Mouse (Mus musculus) retina, embryonic 14.5 days (tissue): ENCODE results near the gene Zfp3.

Experiments
- DNase-seq: peaks from one replicate; pipeline ENCODE4 v3.0.0-alpha.2; 2015; ENCODE audit warnings: low spot score

The Zfp3 gene

DNA sequence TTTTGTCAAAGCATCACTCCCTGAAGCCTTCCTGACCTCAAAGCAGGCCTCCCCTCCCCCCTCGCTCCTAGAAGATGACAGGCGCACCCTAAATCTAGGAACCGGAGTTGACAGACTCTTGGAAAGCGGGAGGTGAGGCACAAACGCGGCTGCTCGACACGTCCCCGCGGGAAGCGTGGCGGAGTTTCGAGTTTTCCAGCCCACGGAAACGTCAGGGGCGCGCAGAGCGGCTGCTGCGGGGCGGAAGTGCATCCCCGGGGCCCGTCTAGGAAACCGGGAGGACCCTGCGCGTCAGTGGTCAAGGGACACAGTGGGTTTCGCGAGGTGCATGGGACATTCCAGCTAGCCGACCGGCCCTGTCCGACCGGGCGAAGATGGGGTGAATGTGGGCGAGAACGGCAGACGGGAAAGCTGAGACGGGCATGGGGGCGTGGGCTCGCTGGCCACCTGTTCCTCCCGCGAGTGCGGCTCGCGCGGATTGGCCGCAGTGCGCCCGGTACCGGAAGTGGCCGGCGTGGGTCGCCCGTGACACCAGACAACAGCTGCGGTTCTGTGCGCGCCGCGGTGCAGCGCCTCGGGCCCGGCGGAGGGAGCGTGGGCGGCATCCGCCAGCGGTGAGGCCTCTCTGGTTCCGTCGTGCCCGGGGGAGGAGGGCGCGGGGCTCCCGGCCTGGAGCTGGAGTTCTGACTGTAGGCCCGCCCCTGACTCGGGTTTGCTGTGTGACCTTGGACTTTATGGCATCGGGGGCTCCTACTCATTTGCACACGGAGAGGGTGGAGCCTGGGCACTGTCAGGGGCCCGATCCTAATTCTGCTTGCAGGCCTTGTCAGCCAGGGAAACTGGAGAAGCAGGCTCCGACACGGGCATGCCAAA is at the start of gene Zfp3:
TSS of gene Zfp3 (plus strand) at position 274 of the 873 bp plus-strand sequence.
- peak; percentile 76 for DNase-seq

DNA sequence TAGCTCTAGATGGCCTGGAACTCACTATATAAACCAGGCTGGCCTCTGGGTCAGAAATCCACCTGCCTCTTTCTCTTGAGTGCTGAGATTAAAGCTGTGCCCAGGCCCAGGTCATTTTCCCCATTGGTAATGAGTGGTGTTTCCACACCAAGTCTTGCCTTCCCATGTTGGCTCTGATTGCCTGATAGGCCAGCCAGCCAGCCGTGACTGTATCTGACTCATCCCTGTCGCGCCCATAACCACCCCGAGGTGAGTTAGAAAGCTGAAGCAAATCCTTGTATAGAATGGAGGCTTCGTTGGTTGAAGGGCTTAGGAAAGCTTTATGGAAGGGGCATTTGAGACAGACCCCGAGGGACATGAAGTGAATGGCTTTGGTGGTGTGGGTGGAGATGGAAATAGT is 48.2 kb upstream of the Zfp3 start:
- no peak for DNase-seq

DNA sequence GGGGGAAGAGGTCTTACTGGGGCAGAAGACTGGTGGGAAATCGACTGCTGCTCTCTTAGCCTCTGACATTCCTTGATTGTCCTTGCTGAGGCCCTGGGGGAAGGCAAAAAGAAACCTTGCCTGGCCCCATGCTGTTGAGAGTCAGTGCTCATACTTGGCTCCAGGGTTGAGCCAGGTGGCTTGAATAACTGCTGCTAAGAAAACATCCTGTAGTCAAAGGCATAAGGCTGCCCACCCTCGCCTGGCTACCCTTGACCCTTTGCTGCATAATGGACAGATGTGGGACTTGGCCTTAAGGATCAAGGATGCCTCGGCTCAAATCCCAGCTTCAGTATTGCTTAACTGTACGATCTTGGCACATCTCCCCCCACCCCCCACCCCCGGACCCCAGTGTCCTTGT is 45.5 kb upstream of the Zfp3 start:
- DNase-seq: no peak

DNA sequence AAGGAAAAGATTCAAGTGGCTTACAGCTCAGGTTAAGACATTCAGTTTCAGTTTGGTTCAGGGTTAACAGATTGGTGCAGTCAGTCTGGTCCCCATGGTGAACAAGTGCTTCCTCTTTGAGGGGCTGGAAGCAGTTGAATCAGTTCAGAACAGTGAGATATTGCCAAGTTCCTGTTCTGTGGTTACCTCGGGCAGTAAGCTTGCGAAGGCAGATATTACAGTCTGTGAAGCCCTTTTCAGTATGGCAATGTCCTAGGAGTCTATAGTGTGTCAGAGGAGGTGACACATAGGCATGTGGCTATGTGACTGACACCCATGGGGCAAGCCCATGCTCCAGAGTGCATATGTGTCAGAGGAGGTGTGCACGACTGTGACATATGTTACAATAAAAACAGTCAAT is 43.4 kb upstream of the Zfp3 start:
- DNase-seq: no peak

DNA sequence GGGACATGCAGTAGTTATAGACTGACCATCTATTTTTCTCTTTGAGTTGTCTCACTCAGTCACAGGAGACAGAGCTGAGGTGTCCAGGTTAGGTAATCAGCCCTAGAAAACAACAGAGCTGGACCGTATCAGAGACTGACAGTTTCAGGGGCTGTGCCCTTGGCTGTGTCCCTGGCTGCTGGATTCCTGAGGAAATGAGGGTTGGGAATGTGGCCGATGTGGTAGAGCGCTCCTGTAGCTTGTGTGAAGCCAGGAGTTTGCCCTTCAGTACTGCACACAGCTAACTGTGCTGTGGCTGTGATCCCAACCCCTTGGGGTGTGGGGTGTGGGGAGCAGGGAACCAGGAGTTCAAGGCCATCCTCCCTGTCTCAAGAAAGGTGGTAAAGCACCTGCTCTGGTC is 42.9 kb upstream of the Zfp3 start:
- DNase-seq: no peak

DNA sequence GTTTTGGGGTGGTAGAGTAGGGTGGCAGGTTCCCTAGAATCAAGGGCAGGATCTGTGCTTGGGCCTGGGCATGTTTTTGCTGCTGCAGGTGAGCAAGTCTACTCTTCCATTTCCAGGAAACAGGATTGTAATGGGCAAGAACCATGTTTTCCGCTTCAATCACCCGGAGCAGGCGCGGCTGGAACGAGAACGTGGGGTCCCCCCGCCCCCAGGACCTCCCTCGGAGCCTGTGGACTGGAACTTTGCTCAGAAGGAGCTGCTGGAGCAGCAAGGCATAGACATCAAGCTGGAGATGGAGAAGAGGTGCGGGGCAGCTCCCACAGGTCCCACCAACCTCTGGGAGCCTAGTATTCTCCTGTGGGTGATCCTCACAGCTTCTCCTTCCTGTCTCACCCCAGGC is 39.3 kb upstream of the Zfp3 start:
- DNase-seq: no peak

DNA sequence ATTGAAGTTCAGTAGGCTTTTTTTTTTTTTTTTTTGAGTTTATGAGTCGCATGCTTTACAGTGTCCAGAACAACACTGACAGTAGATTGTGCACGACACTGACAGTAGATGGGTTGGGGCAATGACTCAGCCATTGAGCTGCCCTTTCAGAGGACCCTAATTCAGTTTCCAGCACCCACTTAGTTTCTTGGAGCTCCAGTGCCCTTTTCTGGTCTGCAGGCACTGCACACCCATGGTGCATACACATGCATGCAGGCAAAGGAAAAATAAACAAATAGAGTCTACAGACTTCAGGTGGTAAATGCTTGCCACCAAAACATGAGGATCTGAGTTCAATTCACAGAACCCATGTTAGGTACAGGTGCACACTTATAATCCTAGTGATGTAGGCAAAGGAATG is 37.4 kb upstream of the Zfp3 start:
- DNase-seq: no peak

DNA sequence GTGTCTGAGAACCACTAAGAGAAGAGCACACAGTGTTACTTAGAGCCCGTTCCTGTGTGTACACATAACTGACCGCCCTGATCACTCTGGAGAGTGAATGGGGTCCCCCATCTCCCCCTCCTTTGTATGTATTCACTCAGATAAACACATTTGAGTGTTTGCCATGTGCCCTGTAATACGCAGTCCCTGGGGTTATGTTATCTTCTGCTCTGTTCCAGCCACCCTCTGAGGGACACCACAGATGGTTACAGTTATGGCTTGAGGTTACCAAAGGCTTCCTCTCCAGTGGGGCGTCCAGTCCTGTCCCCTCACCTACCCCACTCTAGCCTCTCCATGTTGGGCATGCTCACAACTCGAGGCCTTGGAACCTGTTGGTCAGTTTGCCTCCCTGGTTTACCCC is 36.6 kb upstream of the Zfp3 start:
- DNase-seq: no peak

DNA sequence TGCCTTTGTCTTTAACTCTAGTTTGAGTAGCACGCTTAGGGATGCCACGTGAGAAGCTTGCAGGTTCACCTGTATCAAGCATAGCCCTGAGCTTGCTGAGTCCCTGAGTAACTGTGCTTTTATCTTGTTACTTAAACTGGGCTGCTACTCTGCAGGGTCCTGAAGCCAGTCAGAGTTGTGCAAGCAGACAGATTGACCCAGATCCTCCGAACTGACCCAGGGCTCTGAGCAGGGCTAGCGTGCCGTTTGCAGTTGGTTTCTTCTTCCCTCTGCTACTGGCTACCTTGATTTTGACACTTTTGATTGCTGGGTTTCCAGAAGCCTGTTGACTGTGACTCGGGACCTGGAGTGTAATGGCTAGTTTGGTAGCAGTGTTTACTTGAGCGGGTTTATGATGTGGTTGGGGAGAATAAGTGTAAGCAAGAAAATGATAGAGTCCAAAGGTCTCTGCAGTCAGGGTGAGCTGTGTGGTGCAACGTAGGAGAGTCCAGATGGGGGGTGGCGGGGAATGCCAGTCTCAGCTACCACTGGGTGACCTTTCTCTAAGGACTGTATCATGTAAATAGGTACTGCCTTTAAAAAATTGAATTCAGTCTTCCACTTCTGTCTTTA is 33.5 kb upstream of the Zfp3 start:
- DNase-seq: no peak

DNA sequence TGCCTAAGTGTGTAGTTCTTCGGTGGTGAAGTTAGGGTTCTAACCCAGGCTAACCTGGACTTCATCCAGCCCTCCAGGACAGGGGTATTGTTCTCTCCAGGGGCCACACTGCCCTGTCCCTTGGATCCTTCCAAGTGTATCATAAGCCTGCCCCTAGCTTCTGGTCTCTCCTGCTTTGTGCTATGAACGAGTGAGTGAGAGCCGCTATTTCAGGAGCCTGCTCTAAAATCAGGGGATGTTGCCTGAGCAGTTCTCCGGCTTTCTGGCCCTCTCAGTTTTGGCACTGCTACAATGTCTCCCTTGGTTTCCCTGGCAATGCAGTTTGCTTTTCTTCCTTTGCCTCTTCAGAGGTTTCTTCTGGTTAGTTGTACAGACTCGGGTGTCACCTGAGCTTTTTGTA is 32.8 kb upstream of the Zfp3 start:
- no peak for DNase-seq

DNA sequence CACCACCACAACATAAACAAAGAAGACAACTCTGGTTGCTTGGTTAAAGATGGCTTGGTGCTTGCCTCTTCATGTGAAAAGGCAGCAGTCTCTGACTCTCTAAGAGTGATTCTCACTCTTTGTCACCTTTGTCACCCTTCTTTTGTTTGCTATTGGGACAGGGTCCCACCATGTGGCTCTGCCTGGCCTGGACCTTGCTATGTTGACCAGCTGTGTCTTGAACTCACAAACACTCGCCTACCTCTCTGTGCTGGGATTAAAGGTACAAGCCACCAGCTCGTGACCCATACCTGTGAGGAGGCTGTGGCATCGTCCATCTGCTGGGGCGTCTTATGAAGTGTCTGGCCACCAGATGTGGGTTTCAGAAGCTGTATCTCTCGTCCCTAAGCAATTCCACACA is 30.8 kb upstream of the Zfp3 start:
- no peak for DNase-seq

DNA sequence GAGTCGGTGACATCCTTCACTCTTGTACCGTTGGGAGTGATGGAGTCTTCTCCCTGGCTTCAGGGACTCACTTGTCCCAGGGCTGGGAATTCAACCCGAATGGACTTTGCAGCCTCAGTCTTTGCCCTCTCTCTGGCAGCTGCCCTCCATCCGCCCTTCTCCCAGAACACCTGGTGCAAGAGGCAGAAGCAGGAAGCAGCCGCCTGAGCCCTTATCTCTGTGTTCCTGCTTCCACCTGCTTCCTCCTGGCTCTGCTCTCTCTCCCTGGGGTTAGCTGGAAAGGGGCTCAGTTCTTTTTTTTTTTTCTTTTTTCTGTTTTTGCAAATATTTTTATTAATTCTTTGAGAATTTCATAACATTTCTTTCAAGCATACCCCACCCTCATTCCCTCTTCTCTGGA is 26.3 kb upstream of the Zfp3 start:
- no peak for DNase-seq

DNA sequence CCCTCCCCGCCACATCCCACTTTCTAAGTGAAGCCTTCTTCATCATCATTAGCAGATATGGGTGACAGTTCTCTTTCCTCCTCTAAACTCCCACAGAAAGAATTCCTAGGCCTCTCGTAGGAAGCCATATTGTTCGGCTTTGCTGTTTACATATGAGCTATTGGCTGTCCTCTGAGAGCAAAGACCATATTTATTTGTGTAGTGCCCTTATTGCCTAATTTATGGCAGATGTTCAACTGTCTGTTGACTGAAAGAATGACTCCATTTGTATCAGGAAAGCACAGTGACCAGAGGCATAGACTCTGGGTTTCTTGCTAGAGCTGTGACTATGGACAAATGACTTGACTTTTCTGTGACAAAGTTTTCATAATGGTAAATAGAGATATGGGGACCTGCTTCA is 22.4 kb upstream of the Zfp3 start:
- DNase-seq: no peak

DNA sequence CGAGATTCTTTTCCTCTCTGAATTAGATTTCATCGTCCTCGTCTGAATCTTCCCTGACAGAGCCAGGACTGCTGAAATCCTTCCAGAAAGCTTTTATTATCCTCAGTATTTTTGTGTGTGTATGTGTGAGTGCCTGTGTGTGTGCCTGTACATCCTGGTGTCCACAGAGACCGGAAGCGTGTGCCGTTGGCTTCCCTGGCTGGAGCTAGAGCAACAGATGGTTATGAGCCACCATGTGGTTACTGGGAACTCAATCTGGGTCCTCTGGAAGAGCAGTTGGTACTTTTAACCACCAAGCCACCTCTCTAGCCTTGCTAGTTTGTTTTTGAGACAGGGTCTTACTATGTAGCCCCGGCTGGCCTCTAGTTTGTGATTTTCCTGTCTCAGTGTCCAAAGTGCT is 21.9 kb upstream of the Zfp3 start:
- DNase-seq: peak; percentile 15

DNA sequence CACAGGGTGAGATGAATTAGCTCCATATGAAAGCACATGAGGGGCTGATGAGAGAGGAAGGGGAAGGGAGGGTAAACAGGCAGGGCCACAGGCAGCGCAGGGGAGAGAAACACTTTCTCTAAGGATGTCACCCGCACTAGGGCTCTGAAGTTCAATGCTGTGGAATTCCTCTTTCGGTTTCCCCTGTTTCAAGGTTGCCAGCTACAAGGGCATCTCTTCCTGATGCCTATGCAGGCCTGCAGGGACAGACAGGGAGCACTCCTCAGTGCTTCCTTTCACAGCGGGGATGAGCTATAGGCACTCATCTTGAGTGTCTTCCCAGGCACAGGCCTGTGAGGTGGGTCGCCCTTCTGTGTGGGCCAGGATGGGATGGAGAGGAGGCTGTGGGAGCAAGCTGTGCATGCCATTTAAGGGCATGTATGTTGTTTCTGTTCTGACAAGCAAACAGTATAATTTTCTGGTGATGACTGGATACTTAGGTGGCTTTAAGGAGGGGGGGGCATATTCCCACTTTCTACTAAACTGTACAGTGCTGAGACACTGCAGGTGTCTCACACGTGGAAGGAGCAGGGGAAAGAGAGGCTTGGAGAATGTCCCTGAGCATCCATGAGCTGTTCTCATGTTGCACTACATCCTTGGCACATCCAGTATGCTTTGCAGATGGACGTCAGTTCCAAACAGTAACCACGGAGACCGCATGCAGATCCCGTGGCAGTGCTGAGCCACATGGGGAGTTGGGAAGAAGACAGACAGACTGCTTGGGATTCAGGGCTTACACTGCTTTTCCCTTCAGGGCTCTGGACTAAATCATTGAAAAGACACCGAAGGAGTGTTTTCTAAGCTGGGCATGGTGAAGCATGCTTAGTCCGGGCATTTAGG is 21.2 kb upstream of the Zfp3 start:
- DNase-seq: no peak

DNA sequence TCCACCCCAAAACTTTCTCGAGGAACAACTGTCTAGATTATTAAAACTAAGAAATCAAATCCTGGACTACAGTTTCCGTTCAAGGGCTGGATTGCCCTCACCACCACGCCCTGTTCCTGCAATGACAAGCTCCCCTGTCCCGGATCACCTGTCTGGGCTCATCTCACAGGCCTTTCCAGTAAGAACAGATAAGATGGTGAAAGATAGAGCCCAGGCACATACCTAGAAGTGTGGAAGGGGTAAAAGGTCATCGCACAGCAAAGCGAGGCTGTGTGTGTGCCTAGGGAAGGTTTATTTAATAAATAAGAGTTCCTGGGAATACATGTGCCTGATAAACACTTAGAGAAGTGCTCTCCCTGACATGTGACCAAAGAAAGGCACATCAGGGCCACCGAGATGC is 18.4 kb upstream of the Zfp3 start:
- no peak for DNase-seq

DNA sequence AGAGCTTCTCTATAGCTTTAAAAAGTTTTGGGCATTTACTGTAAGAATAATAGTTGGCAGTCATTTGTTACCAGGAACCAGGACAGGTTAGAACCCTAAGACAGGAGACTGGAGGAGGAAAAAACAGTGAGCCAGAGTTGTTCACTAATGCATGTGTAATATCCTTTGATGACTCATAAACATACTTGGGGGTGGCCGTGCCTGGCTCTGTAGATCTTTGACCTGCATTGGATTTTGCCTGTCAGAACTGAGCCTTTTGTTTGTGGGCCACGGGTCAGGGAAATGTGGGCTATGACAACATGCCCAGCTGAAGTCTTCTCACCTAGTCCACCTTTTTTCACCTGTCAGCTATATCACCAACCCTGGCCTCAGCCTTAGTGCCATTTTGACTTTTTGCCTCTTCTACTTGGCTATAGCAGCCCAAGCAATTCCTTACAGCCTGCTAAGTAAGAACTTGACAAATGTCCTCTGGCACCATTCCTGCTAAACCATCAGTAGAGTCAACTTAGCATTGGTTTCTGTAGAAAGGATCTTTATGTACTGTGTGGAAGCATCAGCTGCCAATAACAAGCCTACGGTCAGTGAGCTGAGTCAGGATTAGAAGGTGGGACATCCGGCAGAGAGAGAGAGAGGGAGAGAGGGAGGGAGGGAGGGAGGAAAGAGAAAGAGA is 16.0 kb upstream of the Zfp3 start:
- DNase-seq: no peak

DNA sequence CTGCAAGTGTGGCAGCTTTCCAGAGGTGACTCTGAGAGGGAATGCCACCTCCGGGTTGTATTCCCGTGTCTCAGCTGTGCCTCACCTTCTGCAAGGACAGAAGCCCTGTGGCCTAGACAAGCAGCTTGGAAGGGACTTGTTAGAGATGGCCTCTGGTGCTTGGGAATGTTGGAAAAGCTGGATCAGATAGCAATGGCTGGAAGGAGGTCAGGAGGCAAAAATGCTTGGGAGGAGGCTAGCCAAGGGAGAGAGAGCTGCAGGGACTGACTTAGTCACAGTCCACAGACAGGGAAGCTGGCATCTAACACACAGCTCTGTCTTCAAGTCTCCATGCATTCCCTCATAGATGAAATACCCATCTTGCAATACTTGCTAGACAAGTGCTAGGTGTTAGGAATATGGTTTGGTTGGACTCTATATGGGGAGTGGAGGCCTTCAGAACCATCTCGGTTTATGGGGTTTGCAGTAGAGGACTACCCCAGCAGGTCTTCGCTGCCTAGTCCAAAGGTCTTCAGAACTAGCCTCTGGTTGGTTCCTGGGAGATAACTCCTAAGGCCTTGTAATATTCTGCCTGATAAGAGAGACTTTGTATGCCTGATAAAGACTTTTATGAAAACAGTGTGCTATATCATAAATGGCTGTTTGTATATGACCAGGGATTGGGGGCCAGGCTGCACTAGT is 11.5 kb upstream of the Zfp3 start:
- DNase-seq: no peak

DNA sequence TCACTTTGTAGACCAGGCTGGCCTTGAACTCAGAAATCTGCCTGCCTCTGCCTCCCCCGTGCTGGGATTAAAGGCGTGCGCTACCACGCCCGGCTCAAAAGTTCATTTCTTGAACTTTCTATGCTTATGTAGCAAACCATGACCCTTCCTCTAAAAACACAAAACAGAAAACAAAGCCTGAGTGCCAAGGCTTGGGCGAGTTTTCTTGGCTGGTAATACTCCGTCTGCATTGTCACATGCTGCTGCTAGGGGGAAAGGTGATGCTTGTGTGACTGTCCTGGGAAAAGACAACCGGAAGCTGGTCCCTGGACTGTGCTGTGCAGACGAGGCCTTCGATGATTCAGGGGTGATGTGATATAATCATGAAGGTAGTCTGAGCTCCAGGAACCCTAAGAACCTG is 10.9 kb upstream of the Zfp3 start:
- no peak for DNase-seq

DNA sequence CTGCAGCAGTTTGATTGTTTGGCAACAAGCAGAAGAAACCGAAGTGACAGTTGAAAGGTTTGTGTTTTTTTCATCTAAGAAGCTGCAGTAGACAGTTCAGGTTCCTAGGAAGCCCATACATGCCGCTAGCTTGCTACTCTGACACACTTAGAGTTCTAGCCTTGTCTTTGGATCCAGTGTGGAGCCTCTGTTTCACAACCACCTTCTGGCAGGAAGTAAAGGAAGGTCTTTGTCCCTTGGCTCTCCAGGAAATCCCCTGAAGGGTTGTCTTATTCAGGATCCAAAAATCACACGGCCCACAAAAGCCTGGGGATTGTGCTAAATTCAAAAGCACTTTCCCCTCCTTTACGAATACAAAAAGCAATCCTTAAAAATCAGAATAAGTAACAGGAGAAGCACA is 9.5 kb upstream of the Zfp3 start:
- no peak for DNase-seq

DNA sequence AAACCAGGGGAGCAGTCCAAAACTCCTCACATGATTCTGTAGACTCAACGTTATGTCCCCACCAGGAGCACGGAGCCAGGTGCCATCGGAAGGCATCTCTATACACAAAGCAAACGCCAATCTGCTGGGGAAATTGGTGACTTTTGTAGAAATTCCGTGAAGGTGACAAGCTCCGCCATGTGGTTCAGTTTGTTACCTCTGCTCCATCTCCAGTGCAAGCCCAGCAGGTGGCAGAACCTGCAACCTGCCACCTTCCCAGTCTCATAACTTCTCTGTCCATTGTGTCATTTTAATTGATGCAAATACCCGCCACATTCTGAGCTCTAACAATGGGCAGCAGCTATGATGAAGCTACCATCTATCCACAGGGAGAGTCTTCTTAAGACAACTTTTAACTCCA is 9.1 kb upstream of the Zfp3 start:
- DNase-seq: no peak

DNA sequence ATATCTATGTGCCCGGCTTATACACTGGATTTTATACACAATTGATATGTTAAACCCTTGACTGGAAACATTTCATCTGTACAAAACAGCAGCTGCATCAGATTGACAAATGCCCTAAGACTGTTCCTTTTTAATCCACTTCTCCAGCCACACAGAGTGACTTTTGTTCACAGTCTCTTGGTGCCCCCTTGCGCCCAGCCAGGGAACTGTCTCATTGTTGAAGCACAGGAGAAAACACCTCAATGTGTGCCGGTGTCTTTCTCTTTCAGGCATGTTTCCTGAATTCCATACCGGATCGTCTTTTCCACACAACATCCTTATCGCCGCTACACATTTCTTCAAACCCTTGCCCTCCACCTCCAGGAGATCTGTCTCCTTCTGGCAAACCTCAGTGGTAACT is 8.4 kb upstream of the Zfp3 start:
- peak; percentile 88 for DNase-seq
